Mouse (Mus musculus) hindbrain, embryonic 16.5 days (tissue): Measurements from ENCODE around the gene Klf9. TPM values are rescaled to one million over a fixed set of nuclear protein-coding genes. Genes with fewer than 3 reads are reported as not detected.

Experiments
- ATAC-seq: fragments of 200-750 bp; cut with Nextera tagmentation; 2 replicates; pipeline ENCODE4 v1.8.0; 2017; ENCODE audit warnings: moderate TSS enrichment, moderate library complexity
- H3K27ac ChIP-seq: fragments of 300-500 bp; sonication (generic); 2 replicates; pipeline ENCODE4 v1.5.1; 2014; ENCODE audit warnings: low read depth, mild to moderate bottlenecking, control low read depth, low read length, moderate library complexity
- H3K27me3 ChIP-seq: fragments of 300-500 bp; sonication (generic); replicated peaks from 2 replicates; pipeline ENCODE4 v1.6.1; 2014; ENCODE audit warnings: low read length; ENCODE audit not compliant: control insufficient read depth, insufficient read depth
- H3K36me3 ChIP-seq: fragments of 300-500 bp; sonication (generic); 2 replicates; pipeline ENCODE4 v1.6.1; 2014; ENCODE audit warnings: mild to moderate bottlenecking, low read length, moderate library complexity, mixed read lengths; ENCODE audit not compliant: control insufficient read depth, insufficient read depth
- H3K4me1 ChIP-seq: fragments of 300-500 bp; sonication (generic); 2 replicates; pipeline ENCODE4 v1.6.1; 2014; ENCODE audit warnings: low read depth, low read length; ENCODE audit not compliant: control insufficient read depth, insufficient read depth
- H3K4me2 ChIP-seq: fragments of 300-500 bp; sonication (generic); 2 replicates; pipeline ENCODE4 v1.6.1; 2014; ENCODE audit warnings: mild to moderate bottlenecking, low read length, control low read depth, moderate library complexity
- H3K4me3 ChIP-seq: fragments of 300-500 bp; sonication (generic); 2 replicates; pipeline ENCODE4 v1.5.1; 2014; ENCODE audit warnings: mild to moderate bottlenecking, low read length, control low read depth, moderate library complexity
- H3K9ac ChIP-seq: fragments of 300-500 bp; sonication (generic); 2 replicates; pipeline ENCODE4 v1.6.1; 2014; ENCODE audit warnings: low read depth, mild to moderate bottlenecking, control low read depth, low read length, moderate library complexity
- H3K9me3 ChIP-seq: fragments of 300-500 bp; sonication (generic); 2 replicates; pipeline ENCODE4 v1.6.1; 2014; ENCODE audit warnings: mild to moderate bottlenecking, low read length, moderate library complexity; ENCODE audit not compliant: control insufficient read depth
- WGBS: fragments of 180-500 bp; shearing (Covaris S2); extraction: QIAGEN DNeasy Blood & Tissue Kit; methylation state at CpG from one replicate; pipeline ENCODE4 v1.1.7; 2014; 5-methylcytosine and 5-hydroxymethylcytosine counted together
- polyA plus RNA-seq: library from polyadenylated mRNA; unstranded; fragments of >200 nt; fragmentation: Nextera tagmentation; extraction: Ambion mirVana; gene quantifications from 2 replicates; pipeline ENCODE4 v1.2.1, GENCODE M21; 2015

Klf9 gene
- polyA plus RNA-seq, 1 experiment from 2014 or later, result 4.9 TPM

DNA sequence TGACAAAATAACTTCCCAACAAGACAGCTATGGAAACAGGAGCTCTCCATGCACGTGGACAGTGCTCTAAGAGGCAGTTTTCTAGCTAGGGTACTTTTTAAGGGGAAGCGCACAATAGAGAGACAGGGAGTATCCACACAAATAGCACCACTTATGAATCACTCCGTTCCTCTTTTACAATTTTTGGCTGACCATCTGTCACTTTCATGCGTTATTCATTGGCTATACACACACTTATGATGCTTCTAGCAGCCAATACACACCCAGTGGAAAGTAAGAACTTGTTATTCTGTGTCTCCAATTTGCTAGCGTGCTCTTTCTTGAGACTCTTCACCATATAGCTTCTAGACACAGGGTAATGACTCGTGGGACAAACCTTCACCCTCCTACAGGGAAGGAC, 46.7 kb downstream of the Klf9 start:
- no peaks in the 10 kb centered on the region for H3K36me3 ChIP-seq
- no peaks in the 10 kb centered on the region for H3K4me1 ChIP-seq
- H3K4me2 ChIP-seq, result no peak overlapping the region
- no peaks in the 10 kb centered on the region for H3K9me3 ChIP-seq
- ATAC-seq, result no peak
- H3K4me3 ChIP-seq, result no peak overlapping the region
- H3K27ac ChIP-seq, result no peak overlapping the region
- 85% methylated on average over 6 of the region's 6 CpGs for WGBS
- no peaks in the 10 kb centered on the region for H3K27me3 ChIP-seq
- no peak overlapping the region for H3K9ac ChIP-seq

- no peak overlapping the region for H3K27ac ChIP-seq
- 92% methylated on average over 7 of the region's 7 CpGs for WGBS
- H3K4me3 ChIP-seq, result no peak overlapping the region
- H3K4me2 ChIP-seq, result no peak overlapping the region
- no peaks in the 10 kb centered on the region for H3K36me3 ChIP-seq
- ATAC-seq, result no peak
- no peak overlapping the region for H3K9ac ChIP-seq
- H3K9me3 ChIP-seq, result no peaks in the 10 kb centered on the region
- no peaks in the 10 kb centered on the region for H3K4me1 ChIP-seq
- H3K27me3 ChIP-seq, result no peaks in the 10 kb centered on the region
Observed at GRCm38 (mm10) chr19:23188986-23189385, 48.0 kb downstream of the Klf9 start.

DNA sequence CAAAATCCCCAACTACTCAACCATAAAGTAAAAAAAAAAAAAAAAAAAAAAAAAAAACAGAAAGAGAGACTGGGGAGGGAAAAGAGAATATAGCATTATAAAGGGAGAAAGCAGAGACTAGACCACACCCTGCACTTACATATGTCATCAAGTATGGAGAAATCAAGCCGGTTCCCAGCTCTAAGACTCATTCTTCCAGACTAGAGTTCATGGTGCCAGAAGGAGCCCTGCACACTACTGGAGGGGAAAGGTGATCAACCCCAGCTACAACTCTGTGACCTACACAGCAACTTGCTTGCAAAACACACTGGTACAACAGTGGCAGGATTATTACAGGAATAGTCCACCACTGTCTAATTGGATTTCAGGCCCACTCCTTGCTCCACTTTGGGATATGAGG, 48.7 kb downstream of the Klf9 start:
- WGBS, result 95% methylated on average over 1 of the region's 1 CpGs
- Histone ChIP-seq H3K4me1 (no peaks in the 10 kb centered on the region), H3K27ac (no peak overlapping the region), H3K27me3 (no peaks in the 10 kb centered on the region), H3K9ac (no peak overlapping the region), H3K9me3 (no peaks in the 10 kb centered on the region), H3K4me2 (no peak overlapping the region), H3K36me3 (no peaks in the 10 kb centered on the region), H3K4me3 (no peak overlapping the region)
- no peak for ATAC-seq

DNA sequence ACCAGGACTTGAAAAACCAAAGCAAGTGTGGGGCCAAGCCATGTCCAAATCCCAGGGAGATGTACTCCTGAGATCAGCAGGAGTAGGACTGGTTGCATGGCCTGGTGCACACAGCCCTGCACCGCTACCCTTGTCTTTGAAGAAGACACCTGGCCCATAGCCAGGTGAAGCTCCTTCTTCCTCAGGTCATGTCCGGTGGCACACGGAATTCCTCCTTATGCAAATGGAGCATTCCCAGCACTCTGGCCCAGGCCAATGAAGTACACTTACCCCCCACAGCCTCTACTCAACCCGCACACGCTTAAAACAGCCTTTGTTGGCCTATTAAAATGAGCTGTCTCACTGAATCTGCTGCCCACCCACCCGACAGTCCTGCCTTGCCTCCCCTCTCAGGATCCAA, 50.5 kb downstream of the Klf9 start:
- 88% methylated on average over 6 of the region's 6 CpGs for WGBS
- H3K9ac ChIP-seq, result no peak overlapping the region
- no peaks in the 10 kb centered on the region for H3K9me3 ChIP-seq
- ATAC-seq, result no peak
- no peaks in the 10 kb centered on the region for H3K36me3 ChIP-seq
- no peak overlapping the region for H3K27ac ChIP-seq
- no peaks in the 10 kb centered on the region for H3K4me1 ChIP-seq
- no peaks in the 10 kb centered on the region for H3K27me3 ChIP-seq
- H3K4me2 ChIP-seq, result no peak overlapping the region
- H3K4me3 ChIP-seq, result no peak overlapping the region

DNA sequence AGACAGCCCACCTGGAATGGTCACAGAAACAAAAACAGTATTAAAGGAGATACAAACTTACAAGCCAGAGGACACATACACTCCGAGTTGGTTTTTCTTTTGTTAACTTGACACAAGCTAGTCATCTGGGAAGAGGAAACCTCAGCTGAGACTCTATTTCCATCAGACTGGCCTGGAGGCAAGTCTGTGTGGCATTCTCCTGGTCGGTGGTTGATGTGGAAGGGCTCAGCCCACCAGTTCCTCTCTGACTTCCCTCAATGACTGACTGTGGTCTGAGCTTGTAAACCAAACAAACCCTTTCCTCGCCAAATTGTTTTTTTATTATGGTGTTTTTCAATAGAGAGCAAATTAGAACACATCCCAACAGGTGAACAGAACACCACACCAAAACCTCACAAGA, 52.0 kb downstream of the Klf9 start:
- Histone ChIP-seq H3K4me3 (no peak overlapping the region), H3K9me3 (no peaks in the 10 kb centered on the region), H3K9ac (no peak overlapping the region), H3K27me3 (no peaks in the 10 kb centered on the region), H3K36me3 (no peaks in the 10 kb centered on the region), H3K27ac (no peak overlapping the region), H3K4me1 (no peaks in the 10 kb centered on the region), H3K4me2 (no peak overlapping the region)
- WGBS, result 85% methylated on average over 3 of the region's 3 CpGs
- no peak for ATAC-seq

- Histone ChIP-seq H3K9me3 (peaks cover 8% of the 10 kb centered on the region), H3K27me3 (no peaks in the 10 kb centered on the region), H3K4me3 (no peak overlapping the region), H3K36me3 (peaks cover 15% of the 10 kb centered on the region), H3K9ac (no peak overlapping the region), H3K4me2 (no peak overlapping the region), H3K4me1 (no peaks in the 10 kb centered on the region), H3K27ac (no peak overlapping the region)
- no peak for ATAC-seq
- WGBS, result 96% methylated on average over 5 of the region's 5 CpGs
Observed at GRCm38 (mm10) chr19:23202106-23202505, 61.1 kb downstream of the Klf9 start.

- Histone ChIP-seq H3K36me3 (peaks cover 15% of the 10 kb centered on the region), H3K9ac (no peak overlapping the region), H3K4me1 (no peaks in the 10 kb centered on the region), H3K4me3 (no peak overlapping the region), H3K27ac (no peak overlapping the region), H3K27me3 (no peaks in the 10 kb centered on the region), H3K4me2 (no peak overlapping the region), H3K9me3 (peaks cover 8% of the 10 kb centered on the region)
- ATAC-seq, result no peak
- WGBS, result 94% methylated on average over 3 of the region's 3 CpGs
Observed at GRCm38 (mm10) chr19:23203505-23204053, 62.6 kb downstream of the Klf9 start.

DNA sequence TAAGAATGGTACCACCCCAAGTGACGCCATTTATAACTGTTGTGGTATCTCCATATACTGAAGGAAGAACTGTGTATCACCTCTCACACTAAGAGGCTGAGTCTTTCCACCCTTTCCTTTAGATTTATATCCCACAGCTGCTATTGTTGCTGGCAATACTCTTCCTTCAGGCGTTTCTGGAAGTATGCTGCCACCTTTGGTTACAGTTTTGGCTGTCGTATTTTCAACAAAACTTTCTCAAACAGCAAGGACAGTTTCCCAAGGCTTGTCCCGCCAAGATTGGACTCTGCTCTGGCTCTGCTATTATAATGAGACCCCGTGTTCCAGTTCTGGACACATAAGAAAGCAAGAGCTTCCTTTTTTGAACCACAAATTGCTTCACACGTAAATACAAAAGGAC, 70.3 kb downstream of the Klf9 start:
- Histone ChIP-seq H3K27me3 (no peaks in the 10 kb centered on the region), H3K9ac (no peak overlapping the region), H3K4me2 (no peak overlapping the region), H3K4me1 (no peaks in the 10 kb centered on the region), H3K36me3 (peaks cover 13% of the 10 kb centered on the region), H3K4me3 (no peak overlapping the region), H3K27ac (no peak overlapping the region), H3K9me3 (no peaks in the 10 kb centered on the region)
- no peak for ATAC-seq
- WGBS, result 90% methylated on average over 6 of the region's 6 CpGs

- Histone ChIP-seq H3K4me3 (no peak overlapping the region), H3K36me3 (peaks cover 13% of the 10 kb centered on the region), H3K27me3 (no peaks in the 10 kb centered on the region), H3K9me3 (no peaks in the 10 kb centered on the region), H3K27ac (no peak overlapping the region), H3K4me2 (no peak overlapping the region), H3K4me1 (no peaks in the 10 kb centered on the region), H3K9ac (no peak overlapping the region)
- no peak for ATAC-seq
- WGBS, result 67% methylated on average over 8 of the region's 8 CpGs
Observed at GRCm38 (mm10) chr19:23214326-23214725, 73.3 kb downstream of the Klf9 start.
